Mouse (Mus musculus) C2C12 (cell line): ENCODE data around the gene Oasl2. TPM values are rescaled to one million over a fixed set of nuclear protein-coding genes. Genes with fewer than 3 reads are reported as not detected.

ENCODE experiments used
- H3K27me3 ChIP-seq: one replicate; pipeline ENCODE4 v1.6.1; 2011; ENCODE audit not compliant: control insufficient read depth, insufficient read depth, insufficient read length
- H3K36me3 ChIP-seq: one replicate; pipeline ENCODE4 v1.6.1; 2011; ENCODE audit not compliant: control insufficient read depth, insufficient read depth
- H3K4me3 ChIP-seq: one replicate; pipeline ENCODE4 v1.5.1; 2011; ENCODE audit warnings: mild to moderate bottlenecking, control low read depth; ENCODE audit not compliant: poor library complexity, insufficient read depth, severe bottlenecking
- H3K79me2 ChIP-seq: one replicate; pipeline ENCODE4 v1.6.1; 2011; ENCODE audit not compliant: control insufficient read depth, insufficient read depth
- H3K79me3 ChIP-seq: one replicate; pipeline ENCODE4 v1.6.1; 2011; ENCODE audit warnings: low read depth, control low read depth
- H3ac ChIP-seq: one replicate; pipeline ENCODE3; 2011; ENCODE audit warnings: low read depth; ENCODE audit not compliant: control insufficient read depth, insufficient read length
- CEBPB ChIP-seq: IDR thresholded peaks from one replicate; pipeline ENCODE4 v1.6.1; 2011; ENCODE audit warnings: low read depth, mild to moderate bottlenecking, control low read depth, moderate library complexity
- CTCF ChIP-seq: IDR thresholded peaks from one replicate; pipeline ENCODE4 v1.5.1; 2011; ENCODE audit not compliant: control insufficient read depth, insufficient read depth, insufficient read length
- FOSL1 ChIP-seq: IDR thresholded peaks from one replicate; pipeline ENCODE4 v1.8.0; 2011; ENCODE audit warnings: mild to moderate bottlenecking, low read length; ENCODE audit not compliant: poor library complexity, insufficient read depth, severe bottlenecking
- MAX ChIP-seq: IDR thresholded peaks from one replicate; pipeline ENCODE4 v1.6.1; 2011; ENCODE audit warnings: mild to moderate bottlenecking, control low read depth
- MYOD1 ChIP-seq: IDR thresholded peaks from one replicate; pipeline ENCODE4 v1.6.1; 2011; ENCODE audit warnings: low read depth; ENCODE audit not compliant: control insufficient read depth, insufficient read length
- MYOG ChIP-seq: IDR thresholded peaks from one replicate; pipeline ENCODE4 v1.6.1; 2011; ENCODE audit not compliant: control insufficient read depth, insufficient read length; ENCODE audit errors: extremely low read depth
- USF1 ChIP-seq: IDR thresholded peaks from one replicate; pipeline ENCODE4 v1.6.1; 2011; ENCODE audit warnings: low read depth, mild to moderate bottlenecking, control low read depth, moderate library complexity
- polyA plus RNA-seq: library from polyadenylated mRNA; unstranded; fragments of >200 nt; fragmentation: generic; extraction: Trizol; gene quantifications from one replicate; pipeline ENCODE4 v1.2.1, GENCODE M21; 2012; ENCODE audit warnings: missing spikeins

Oasl2 gene
- polyA plus RNA-seq, 1 experiment, result 0.40 TPM

- Histone ChIP-seq H3ac (no peak overlapping the region), H3K4me3 (no peak overlapping the region), H3K27me3 (peaks cover 15% of the 10 kb centered on the region), H3K79me2 (no peaks in the 10 kb centered on the region), H3K79me3 (no peaks in the 10 kb centered on the region), H3K36me3 (no peaks in the 10 kb centered on the region)
- TF ChIP-seq CTCF (no peak), CEBPB (no peak)
Measured at GRCm38 (mm10) chr5:114883022-114883421, 13.7 kb upstream of the Oasl2 start.

GRCm38 (mm10) chr5:114886801-114887200 lies 9.9 kb upstream of the Oasl2 start:
- Histone ChIP-seq H3K79me3 (no peaks in the 10 kb centered on the region), H3K79me2 (no peaks in the 10 kb centered on the region), H3K27me3 (no peaks in the 10 kb centered on the region), H3K36me3 (no peaks in the 10 kb centered on the region), H3ac (no peak overlapping the region), H3K4me3 (no peak overlapping the region)
- TF ChIP-seq CTCF (no peak), CEBPB (no peak), USF1 (no peak), MYOD1 (no peak), MAX (no peak), MYOG (no peak), FOSL1 (no peak)

- TF ChIP-seq USF1, result no peak
- TF ChIP-seq CEBPB, result no peak
- no peak for TF ChIP-seq MYOD1
- no peaks in the 10 kb centered on the region for H3K79me2 ChIP-seq
- no peaks in the 10 kb centered on the region for H3K79me3 ChIP-seq
- no peaks in the 10 kb centered on the region for H3K27me3 ChIP-seq
- H3ac ChIP-seq, result no peak overlapping the region
- no peak overlapping the region for H3K4me3 ChIP-seq
- H3K36me3 ChIP-seq, result no peaks in the 10 kb centered on the region
Measured at GRCm38 (mm10) chr5:114888995-114889394, 7.7 kb upstream of the Oasl2 start.

GRCm38 (mm10) chr5:114895542-114895941 lies 1.2 kb upstream of the Oasl2 start:
- Histone ChIP-seq H3K79me2 (no peaks in the 10 kb centered on the region), H3K36me3 (no peaks in the 10 kb centered on the region), H3K4me3 (no peak overlapping the region), H3K79me3 (no peaks in the 10 kb centered on the region), H3ac (no peak overlapping the region), H3K27me3 (no peaks in the 10 kb centered on the region)
- TF ChIP-seq USF1 (no peak), CEBPB (no peak)

- no peaks in the 10 kb centered on the region for H3K79me3 ChIP-seq
- no peak for TF ChIP-seq USF1
- TF ChIP-seq CTCF, result no peak
- no peak overlapping the region for H3K4me3 ChIP-seq
- no peaks in the 10 kb centered on the region for H3K79me2 ChIP-seq
- H3K27me3 ChIP-seq, result no peaks in the 10 kb centered on the region
- peak overlapping the region; percentile 40 for H3ac ChIP-seq
- H3K36me3 ChIP-seq, result no peaks in the 10 kb centered on the region
Measured at GRCm38 (mm10) chr5:114897374-114897793, 648 bp downstream of the Oasl2 start.

- TF ChIP-seq MAX (no peak), FOSL1 (no peak), MYOG (no peak), CTCF (no peak), CEBPB (no peak), USF1 (no peak), MYOD1 (no peak)
- Histone ChIP-seq H3ac (no peak overlapping the region), H3K4me3 (no peak overlapping the region), H3K27me3 (no peaks in the 10 kb centered on the region), H3K79me2 (no peaks in the 10 kb centered on the region), H3K79me3 (no peaks in the 10 kb centered on the region), H3K36me3 (no peaks in the 10 kb centered on the region)
Measured at GRCm38 (mm10) chr5:114898857-114899256, 2.1 kb downstream of the Oasl2 start.

- no peak overlapping the region for H3K4me3 ChIP-seq
- no peaks in the 10 kb centered on the region for H3K79me3 ChIP-seq
- TF ChIP-seq MYOG, result no peak
- peak; percentile 31 for TF ChIP-seq CTCF
- TF ChIP-seq CEBPB, result no peak
- TF ChIP-seq MYOD1, result no peak
- no peaks in the 10 kb centered on the region for H3K36me3 ChIP-seq
- H3K27me3 ChIP-seq, result no peaks in the 10 kb centered on the region
- no peak overlapping the region for H3ac ChIP-seq
- H3K79me2 ChIP-seq, result no peaks in the 10 kb centered on the region
Measured at GRCm38 (mm10) chr5:114902413-114902812, 5.7 kb downstream of the Oasl2 start.
